Mouse (Mus musculus) spleen, adult 2 months (tissue): ENCODE results near the gene Rbl1.

Source experiments
- CTCF ChIP-seq: fragments of 200-500 bp; IDR thresholded peaks from 2 replicates; pipeline ENCODE4 v1.5.1; 2011; ENCODE audit warnings: mild to moderate bottlenecking, inconsistent platforms; ENCODE audit not compliant: insufficient read depth, insufficient read length, insufficient replicate concordance; ENCODE audit errors: extremely low read depth
- POLR2A ChIP-seq: fragments of 200-500 bp; IDR thresholded peaks from 2 replicates; pipeline ENCODE4 v1.6.1; 2011; ENCODE audit warnings: low read depth, low read length, inconsistent platforms

DNA sequence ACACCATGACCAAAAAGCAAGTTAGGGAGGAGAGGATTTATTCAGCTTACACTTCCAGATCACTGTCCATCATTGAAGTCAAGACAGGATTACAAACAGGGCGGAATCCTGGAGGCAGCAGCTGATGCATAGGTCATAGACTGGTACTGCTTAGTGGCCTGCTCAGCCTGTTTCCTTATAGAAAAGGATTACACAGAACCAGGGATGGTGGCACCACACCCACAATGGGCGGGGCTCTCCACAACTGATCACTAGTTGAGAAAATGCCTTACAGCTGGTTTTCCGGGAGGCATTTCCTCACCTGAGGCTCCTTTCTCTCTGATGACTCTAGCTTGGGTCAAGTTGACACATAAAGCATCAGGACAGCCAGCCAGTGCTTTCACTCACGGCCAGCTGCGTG lies 55.9 kb downstream of the Rbl1 start:
- TF ChIP-seq CTCF: no peak
- no peak for TF ChIP-seq POLR2A
